Mouse (Mus musculus) spleen, adult 18-20 months (tissue): ENCODE measurements around the gene Morf4l2.
A peak's percentile ranks its signal among the peaks of the same experiment; 100 is the strongest.
"Not testable (repeated sequence)": the region's sequence is repeated elsewhere in the genome, so short reads cannot be mapped to it uniquely, and the experiment has no call there.

Source experiments
- DNase-seq, 2 experiments: peaks; one replicate each; pipeline ENCODE4 v3.0.0; 2022; ENCODE audit warnings: mixed read lengths in 2 of 2

Morf4l2 gene

GRCm38 (mm10) chrX:136743459-136743858 is at the start of gene Morf4l2:
Gene Morf4l2 (minus strand): TSS chrX:136743690.
- DNase-seq = no peak

GRCm38 (mm10) chrX:136789446-136789845 is 46.0 kb upstream of the Morf4l2 start:
- DNase-seq = no peak

GRCm38 (mm10) chrX:136780041-136780440 is 36.6 kb upstream of the Morf4l2 start, which contains the start of gene Glra4:
Gene Glra4 (minus strand): TSS chrX:136780141.
- DNase-seq = no peak

GRCm38 (mm10) chrX:136779262-136779661 is 35.8 kb upstream of the Morf4l2 start:
- no peak for DNase-seq

GRCm38 (mm10) chrX:136778046-136778445 is 34.6 kb upstream of the Morf4l2 start:
- DNase-seq = no peak

GRCm38 (mm10) chrX:136773035-136773434 is 29.5 kb upstream of the Morf4l2 start:
- no peak for DNase-seq

- DNase-seq = no peak
These were observed 17.9 kb upstream of the Morf4l2 start for GRCm38 (mm10) chrX:136761103-136762074.

GRCm38 (mm10) chrX:136755464-136755863 is 12.0 kb upstream of the Morf4l2 start:
- DNase-seq = no peak

GRCm38 (mm10) chrX:136749329-136749728 is 5.8 kb upstream of the Morf4l2 start:
- DNase-seq = no peak

GRCm38 (mm10) chrX:136744663-136745062 is 1.2 kb upstream of the Morf4l2 start:
- DNase-seq = no peak

GRCm38 (mm10) chrX:136742661-136743103 is 808 bp downstream of the Morf4l2 start:
- DNase-seq = peak in 1 of 2 experiments; percentile 28

- peak in 1 of 2 experiments; percentile 5 for DNase-seq
These were observed 1.2 kb downstream of the Morf4l2 start for GRCm38 (mm10) chrX:136742241-136742640.

GRCm38 (mm10) chrX:136741651-136742201 is 1.8 kb downstream of the Morf4l2 start:
- DNase-seq = peak; percentile 71 to 76

- peak; percentile 71 to 86 for DNase-seq
These were observed 2.5 kb downstream of the Morf4l2 start for GRCm38 (mm10) chrX:136740791-136741650.

- DNase-seq = no peak
These were observed 3.3 kb downstream of the Morf4l2 start for GRCm38 (mm10) chrX:136740087-136740790.

GRCm38 (mm10) chrX:136732016-136732415 is 11.5 kb downstream of the Morf4l2 start:
- no peak for DNase-seq

GRCm38 (mm10) chrX:136714742-136715474 is 28.6 kb downstream of the Morf4l2 start:
- not testable (repeated sequence) for DNase-seq

- DNase-seq = no peak
These were observed 34.7 kb downstream of the Morf4l2 start for GRCm38 (mm10) chrX:136708782-136709181.

GRCm38 (mm10) chrX:136708168-136708681 is 35.3 kb downstream of the Morf4l2 start:
- peak in 1 of 2 experiments; percentile 1 for DNase-seq

- peak in 1 of 2 experiments; percentile 4 for DNase-seq
These were observed 35.9 kb downstream of the Morf4l2 start, which contains the start of gene Tceal1 for GRCm38 (mm10) chrX:136707446-136708167. Gene Tceal1 (plus strand): TSS chrX:136707982.
